Mouse (Mus musculus) bone marrow, adult 2 months (tissue): ENCODE results near the gene D930020B18Rik. TPM values are rescaled to one million over a fixed set of nuclear protein-coding genes. Genes with fewer than 3 reads are reported as not detected.
A peak's percentile ranks its signal among the peaks of the same experiment; 100 is the strongest.

Source experiments
- H3K27ac ChIP-seq: fragments of 200-500 bp; 2 replicates; pipeline ENCODE4 v1.5.1; 2012; ENCODE audit warnings: low read depth, mild to moderate bottlenecking, control low read depth, inconsistent platforms, low read length; ENCODE audit not compliant: control insufficient read depth, poor library complexity, insufficient read depth
- H3K4me1 ChIP-seq: fragments of 200-500 bp; 2 replicates; pipeline ENCODE4 v1.6.1; 2011; ENCODE audit warnings: low read length; ENCODE audit not compliant: control insufficient read depth, insufficient read depth
- H3K4me3 ChIP-seq: fragments of 200-500 bp; replicated peaks from 2 replicates; pipeline ENCODE3; 2011; ENCODE audit warnings: mild to moderate bottlenecking, low read depth, low read length, control low read depth; ENCODE audit not compliant: control insufficient read depth
- CTCF ChIP-seq: fragments of 200-500 bp; IDR thresholded peaks from 2 replicates; pipeline ENCODE4 v1.5.1; 2011; ENCODE audit warnings: low read length, control low read depth; ENCODE audit not compliant: control insufficient read depth, insufficient read depth
- POLR2A ChIP-seq: fragments of 200-500 bp; IDR thresholded peaks from 2 replicates; pipeline ENCODE4 v1.6.1; 2011; ENCODE audit warnings: low read depth, mild to moderate bottlenecking, control low read depth, low read length, borderline replicate concordance; ENCODE audit not compliant: control insufficient read depth
- WGBS: fragments of 180-500 bp; shearing (Covaris S2); methylation state at CpG from one replicate; pipeline ENCODE4 v1.1.7; 2018; 5-methylcytosine and 5-hydroxymethylcytosine counted together
- polyA plus RNA-seq: library from polyadenylated mRNA; stranded (reverse); fragments of >200 nt; gene quantifications from 2 replicates; pipeline ENCODE4 v1.2.4, GENCODE M21; 2011; ENCODE audit warnings: low replicate concordance; ENCODE audit not compliant: missing spikeins, insufficient read depth, insufficient read length

Gene D930020B18Rik
- not detected in 2 replicates for polyA plus RNA-seq

DNA sequence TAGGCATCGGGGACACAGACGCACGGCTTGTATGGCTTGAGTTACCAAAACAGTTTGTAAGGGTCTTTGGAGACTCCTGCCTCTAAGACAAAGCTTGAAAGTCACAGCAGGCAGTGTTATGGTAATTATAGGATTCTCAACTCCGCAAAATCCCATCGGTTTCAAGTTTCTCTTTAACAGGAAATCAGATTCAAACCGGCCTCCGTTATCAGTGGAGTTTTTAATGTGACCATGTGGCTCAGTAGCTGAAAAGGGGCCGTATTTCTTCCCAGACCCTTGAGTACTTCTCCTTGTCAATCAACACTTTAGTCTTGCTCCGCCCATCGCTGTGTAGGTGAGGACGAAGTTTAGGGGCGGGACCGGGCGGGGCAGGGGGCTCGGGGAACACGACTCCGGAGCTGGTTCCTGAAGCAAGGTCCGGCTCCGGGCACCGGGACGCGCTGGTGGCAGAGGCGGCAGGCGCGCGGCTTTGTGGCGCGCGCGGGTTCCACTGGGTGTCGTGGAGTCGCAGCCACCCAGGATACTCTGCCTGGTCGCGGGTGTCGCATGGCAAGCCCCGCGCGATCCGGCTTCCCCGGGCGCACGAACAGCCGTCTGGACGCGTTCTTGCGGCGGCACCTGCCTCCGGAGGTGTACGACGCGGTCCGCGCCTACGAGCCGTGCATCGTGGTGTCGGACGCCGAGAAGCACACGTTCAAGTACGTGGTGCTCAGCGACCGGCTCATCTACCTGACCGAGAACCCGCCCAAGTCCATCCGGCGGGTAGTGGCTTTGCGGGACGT lies at the start of gene D930020B18Rik:
Gene D930020B18Rik, plus strand, starts transcription at position 317 of the 782 bp plus-strand sequence.
- Histone ChIP-seq H3K4me1 (no peaks in the 10 kb centered on the region; the same call in 1 of the 2 replicates), H3K27ac (no peak within 1 kb of the TSS), H3K4me3 (peak within 1 kb of the TSS; percentile 19)
- no peak for TF ChIP-seq CTCF
- TF ChIP-seq POLR2A, result no peak
- WGBS, result under 1% methylated on average over 69 of the region's 69 CpGs

DNA sequence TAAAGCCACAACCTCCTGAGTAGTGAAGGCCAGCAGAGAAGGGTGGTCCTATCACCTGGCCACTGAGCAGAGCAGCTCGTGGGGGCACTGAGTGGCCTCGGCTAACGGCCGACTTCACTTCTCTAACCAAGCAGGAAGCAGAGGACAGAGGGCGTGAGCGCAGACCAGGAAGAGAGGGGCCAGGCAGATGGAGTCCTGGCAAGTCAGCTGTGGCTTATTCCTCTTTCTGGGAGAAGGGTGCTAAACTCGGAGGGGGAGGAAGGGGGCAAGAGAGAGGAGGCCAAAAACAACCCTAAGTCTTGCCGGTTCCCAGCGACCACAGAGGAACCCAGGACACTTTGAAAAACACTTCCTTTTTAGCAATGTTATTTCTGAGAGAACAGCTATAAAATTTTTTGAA lies 44.8 kb upstream of the D930020B18Rik start:
- no peak for TF ChIP-seq CTCF
- peak; percentile 23; the same call in 1 of the 2 replicates for TF ChIP-seq POLR2A
- WGBS, result 10% methylated on average over 9 of the region's 9 CpGs
- Histone ChIP-seq H3K4me1 (no peaks in the 10 kb centered on the region; the same call in 1 of the 2 replicates), H3K4me3 (no peak overlapping the region), H3K27ac (peak overlapping the region; percentile 72)

- no peak overlapping the region for H3K27ac ChIP-seq
- TF ChIP-seq CTCF (no peak), POLR2A (no peak)
- no peak overlapping the region for H3K4me3 ChIP-seq
- WGBS, result 89% methylated on average over 6 of the region's 6 CpGs
- H3K4me1 ChIP-seq, result no peaks in the 10 kb centered on the region; the same call in 1 of the 2 replicates
Observed at GRCm38 (mm10) chr10:121601272-121601671, 40.1 kb upstream of the D930020B18Rik start.

DNA sequence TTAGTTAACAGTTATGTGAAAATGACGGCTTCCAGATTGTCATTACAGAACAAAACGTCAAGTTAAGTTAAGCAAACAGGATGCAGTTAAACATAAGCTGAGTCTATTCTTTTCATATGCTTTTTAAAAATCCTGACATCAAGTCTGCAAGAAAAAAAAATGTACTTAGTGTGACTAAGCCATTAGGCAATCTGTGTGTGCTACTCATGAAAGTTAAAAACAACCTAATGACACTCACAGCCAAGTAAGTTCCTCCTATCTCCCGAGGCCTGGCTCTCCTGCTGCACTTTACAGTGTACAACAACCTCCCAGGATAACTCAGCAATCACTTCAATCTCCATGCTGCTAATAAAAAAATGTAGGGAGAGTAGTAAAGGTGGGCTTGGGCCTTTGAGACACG lies 37.8 kb upstream of the D930020B18Rik start:
- TF ChIP-seq CTCF (no peak), POLR2A (no peak)
- H3K27ac ChIP-seq, result no peak overlapping the region
- no peak overlapping the region for H3K4me3 ChIP-seq
- WGBS, result 85% methylated on average over 4 of the region's 4 CpGs
- no peaks in the 10 kb centered on the region for H3K4me1 ChIP-seq

GRCm38 (mm10) chr10:121604632-121605344 lies 36.6 kb upstream of the D930020B18Rik start:
- no peak overlapping the region for H3K27ac ChIP-seq

DNA sequence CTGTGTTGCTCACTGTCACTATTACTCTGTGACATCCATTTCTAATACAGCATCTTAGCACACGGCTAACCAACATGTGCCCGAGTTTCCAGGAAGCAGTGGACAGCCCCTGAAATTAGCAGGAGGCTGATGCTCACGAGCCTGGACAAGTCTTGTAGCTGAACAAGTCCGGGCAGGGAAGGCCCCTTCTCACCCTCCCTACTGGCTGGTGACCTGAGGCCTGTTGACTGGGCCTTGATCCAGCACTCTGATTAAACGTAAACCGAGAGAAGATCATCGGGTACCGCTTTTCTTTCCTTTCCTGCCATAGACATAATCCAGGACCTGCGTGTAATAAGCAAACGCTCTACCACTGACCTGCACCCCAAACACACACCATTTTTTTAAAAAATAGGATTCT lies 33.2 kb upstream of the D930020B18Rik start:
- no peak overlapping the region for H3K4me3 ChIP-seq
- 92% methylated on average over 10 of the region's 10 CpGs for WGBS

More at GRCm38 (mm10) chr10:121604632-121605344, 36.6 kb upstream of the D930020B18Rik start:
- H3K4me3 ChIP-seq, result no peak overlapping the region
- 87% methylated on average over 13 of the region's 13 CpGs for WGBS
- H3K4me1 ChIP-seq, result no peaks in the 10 kb centered on the region
- TF ChIP-seq CTCF (0 out of 2 replicates have a peak, but pooled peaks have one; percentile 6), POLR2A (no peak)

GRCm38 (mm10) chr10:121611587-121611986 lies 29.8 kb upstream of the D930020B18Rik start:
- Histone ChIP-seq H3K4me3 (no peak overlapping the region), H3K4me1 (no peaks in the 10 kb centered on the region; the same call in 1 of the 2 replicates), H3K27ac (no peak overlapping the region)
- TF ChIP-seq POLR2A, result no peak
- TF ChIP-seq CTCF, result no peak
- WGBS, result 65% methylated on average over 10 of the region's 10 CpGs

More for the DNA sequence above, 33.2 kb upstream of the D930020B18Rik start:
- no peak for TF ChIP-seq CTCF
- no peak for TF ChIP-seq POLR2A
- no peak overlapping the region for H3K27ac ChIP-seq
- H3K4me1 ChIP-seq, result no peaks in the 10 kb centered on the region

- TF ChIP-seq CTCF, result no peak
- no peak for TF ChIP-seq POLR2A
- no peak overlapping the region for H3K27ac ChIP-seq
- H3K4me3 ChIP-seq, result no peak overlapping the region
- WGBS, result 85% methylated on average over 6 of the region's 6 CpGs
- no peaks in the 10 kb centered on the region; the same call in 1 of the 2 replicates for H3K4me1 ChIP-seq
Observed at GRCm38 (mm10) chr10:121612448-121612847, 28.9 kb upstream of the D930020B18Rik start.
